Mouse (Mus musculus): Measurements from ENCODE around the gene Zcchc14. TPM values are rescaled to one million over a fixed set of nuclear protein-coding genes. Genes with fewer than 3 reads are reported as not detected.
A peak's percentile ranks its signal among the peaks of the same experiment; 100 is the strongest.

Zcchc14 gene
- polyA plus RNA-seq, 1 experiment = 34.3 TPM

GRCm38 (mm10) chr8:121562941-121563351 lies 89.8 kb downstream of the Zcchc14 start:
- TF ChIP-seq POLR2A (IDR thresholded peaks at IDR 0.05; ENCODE audit: extremely low read depth, insufficient read depth, low read length) (no peak), CTCF (IDR thresholded peaks at IDR 0.05; ENCODE audit: extremely low read depth, insufficient read depth, low read length) (no peak)
- Histone ChIP-seq H3K4me1 (ENCODE audit: control insufficient read depth, insufficient read depth, low read length) (peaks cover 1% of the 10 kb centered on the region; the same call in 1 of the 2 replicates), H3K27ac (ENCODE audit: insufficient read depth, low read length) (0 out of 2 replicates have a peak overlapping the region, but pooled peaks have one; percentile 6), H3K4me3 (ENCODE audit: insufficient read depth, low read length) (no peak overlapping the region)

GRCm38 (mm10) chr8:121561636-121562345 lies 90.9 kb downstream of the Zcchc14 start:
- TF ChIP-seq POLR2A (IDR thresholded peaks at IDR 0.05; ENCODE audit: extremely low read depth, insufficient read depth, low read length) (no peak), CTCF (IDR thresholded peaks at IDR 0.05; ENCODE audit: extremely low read depth, insufficient read depth, low read length) (no peak)
- Histone ChIP-seq H3K27ac (ENCODE audit: insufficient read depth, low read length) (0 out of 2 replicates have a peak overlapping the region, but pooled peaks have one; percentile 6), H3K4me1 (ENCODE audit: control insufficient read depth, insufficient read depth, low read length) (peaks cover 1% of the 10 kb centered on the region; the same call in 1 of the 2 replicates), H3K4me3 (ENCODE audit: insufficient read depth, low read length) (no peak overlapping the region)

GRCm38 (mm10) chr8:121560432-121561100 lies 92.1 kb downstream of the Zcchc14 start:
- TF ChIP-seq CTCF (IDR thresholded peaks at IDR 0.05; ENCODE audit: extremely low read depth, insufficient read depth, low read length) (no peak), POLR2A (IDR thresholded peaks at IDR 0.05; ENCODE audit: extremely low read depth, insufficient read depth, low read length) (no peak)
- Histone ChIP-seq H3K27ac (ENCODE audit: insufficient read depth, low read length) (no peak overlapping the region), H3K4me1 (ENCODE audit: control insufficient read depth, insufficient read depth, low read length) (peaks cover 1% of the 10 kb centered on the region; the same call in 1 of the 2 replicates), H3K4me3 (ENCODE audit: insufficient read depth, low read length) (no peak overlapping the region)

GRCm38 (mm10) chr8:121559801-121560200 lies 92.9 kb downstream of the Zcchc14 start:
- Histone ChIP-seq H3K4me1 (ENCODE audit: control insufficient read depth, insufficient read depth, low read length) (peaks cover 1% of the 10 kb centered on the region; the same call in 1 of the 2 replicates), H3K4me3 (ENCODE audit: insufficient read depth, low read length) (no peak overlapping the region), H3K27ac (ENCODE audit: insufficient read depth, low read length) (no peak overlapping the region)
- TF ChIP-seq POLR2A (IDR thresholded peaks at IDR 0.05; ENCODE audit: extremely low read depth, insufficient read depth, low read length) = no peak

GRCm38 (mm10) chr8:121558538-121558937 lies 94.2 kb downstream of the Zcchc14 start:
- Histone ChIP-seq H3K27ac (ENCODE audit: insufficient read depth, low read length) (no peak overlapping the region), H3K4me3 (ENCODE audit: insufficient read depth, low read length) (no peak overlapping the region), H3K4me1 (ENCODE audit: control insufficient read depth, insufficient read depth, low read length) (peaks cover 1% of the 10 kb centered on the region; the same call in 1 of the 2 replicates)
- TF ChIP-seq POLR2A (IDR thresholded peaks at IDR 0.05; ENCODE audit: extremely low read depth, insufficient read depth, low read length) (no peak), CTCF (IDR thresholded peaks at IDR 0.05; ENCODE audit: extremely low read depth, insufficient read depth, low read length) (no peak)

- no peak for TF ChIP-seq CTCF (IDR thresholded peaks at IDR 0.05; ENCODE audit: extremely low read depth, insufficient read depth, low read length)
- no peak for TF ChIP-seq POLR2A (IDR thresholded peaks at IDR 0.05; ENCODE audit: extremely low read depth, insufficient read depth, low read length)
- Histone ChIP-seq H3K27ac (ENCODE audit: insufficient read depth, low read length) (no peak overlapping the region), H3K4me3 (ENCODE audit: insufficient read depth, low read length) (no peak overlapping the region), H3K4me1 (ENCODE audit: control insufficient read depth, insufficient read depth, low read length) (no peaks in the 10 kb centered on the region; the same call in 1 of the 2 replicates)
These were observed 95.0 kb downstream of the Zcchc14 start for GRCm38 (mm10) chr8:121557746-121558145.

- no peak overlapping the region for H3K27ac ChIP-seq (ENCODE audit: insufficient read depth, low read length)
- no peak overlapping the region for H3K4me3 ChIP-seq (ENCODE audit: insufficient read depth, low read length)
- H3K4me1 ChIP-seq (ENCODE audit: control insufficient read depth, insufficient read depth, low read length) = no peaks in the 10 kb centered on the region
- no peak for TF ChIP-seq POLR2A (IDR thresholded peaks at IDR 0.05; ENCODE audit: extremely low read depth, insufficient read depth, low read length)
- TF ChIP-seq CTCF (IDR thresholded peaks at IDR 0.05; ENCODE audit: extremely low read depth, insufficient read depth, low read length) = no peak
These were observed 98.7 kb downstream of the Zcchc14 start for GRCm38 (mm10) chr8:121553831-121554475.

GRCm38 (mm10) chr8:121552506-121552905 lies 100.2 kb downstream of the Zcchc14 start:
- Histone ChIP-seq H3K4me3 (ENCODE audit: insufficient read depth, low read length) (no peak overlapping the region), H3K4me1 (ENCODE audit: control insufficient read depth, insufficient read depth, low read length) (no peaks in the 10 kb centered on the region), H3K27ac (ENCODE audit: insufficient read depth, low read length) (no peak overlapping the region)
- TF ChIP-seq CTCF (IDR thresholded peaks at IDR 0.05; ENCODE audit: extremely low read depth, insufficient read depth, low read length) = no peak

- no peaks in the 10 kb centered on the region for H3K4me1 ChIP-seq (ENCODE audit: control insufficient read depth, insufficient read depth, low read length)
- no peak for TF ChIP-seq POLR2A (IDR thresholded peaks at IDR 0.05; ENCODE audit: extremely low read depth, insufficient read depth, low read length)
- no peak for TF ChIP-seq CTCF (IDR thresholded peaks at IDR 0.05; ENCODE audit: extremely low read depth, insufficient read depth, low read length)
- no peak overlapping the region for H3K4me3 ChIP-seq (ENCODE audit: insufficient read depth, low read length)
- H3K27ac ChIP-seq (ENCODE audit: insufficient read depth, low read length) = no peak overlapping the region
These were observed 101.4 kb downstream of the Zcchc14 start for GRCm38 (mm10) chr8:121551065-121551985.

Data from cortical plate, adult 2 months (tissue).